Mouse (Mus musculus) Muller cell, postnatal 12 days (primary cell): Measurements from ENCODE around the gene Add1.

Source experiments
- DNase-seq: peaks from one replicate; pipeline ENCODE4 v3.0.0-alpha.2; 2015; ENCODE audit errors: inconsistent ontology term

The Add1 gene

DNA sequence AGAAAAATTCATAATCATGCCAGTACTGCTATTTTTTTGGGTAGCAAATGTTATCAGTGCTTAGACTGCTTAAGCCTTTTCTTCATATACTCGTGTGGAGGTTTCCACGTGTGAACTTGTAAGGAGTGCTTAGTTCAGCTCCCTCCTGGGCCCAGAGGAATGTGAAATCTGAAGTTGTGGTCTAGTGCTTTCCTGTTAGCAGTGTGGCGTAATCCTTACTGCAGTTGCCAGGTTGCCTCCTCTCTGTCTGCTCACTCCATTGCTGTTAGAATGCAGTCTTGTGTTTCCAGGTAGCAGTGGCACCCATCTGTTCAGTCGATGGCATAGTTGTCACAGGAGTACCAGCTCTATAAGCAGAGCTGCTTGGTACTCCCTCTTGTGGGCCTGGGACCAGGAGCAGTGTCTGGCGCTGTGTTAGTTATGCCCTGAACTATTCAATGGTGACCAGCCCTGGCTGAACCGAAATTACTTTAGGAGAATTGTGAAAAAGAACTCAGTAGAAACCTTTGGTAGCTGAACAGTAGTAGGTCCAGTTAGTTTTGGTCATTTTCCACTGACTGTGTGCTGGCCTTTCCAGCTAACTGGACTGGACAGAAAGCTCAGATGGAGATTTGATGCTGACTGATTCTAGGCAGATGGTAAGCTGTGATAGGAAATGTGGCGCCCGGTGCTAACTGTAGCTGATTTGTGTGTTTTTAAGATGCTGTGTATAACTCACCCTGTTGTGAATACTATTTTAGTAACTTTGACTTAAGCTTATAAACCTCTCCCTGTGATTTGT lies 33.8 kb downstream of the Add1 start:
- DNase-seq, result no peak

DNA sequence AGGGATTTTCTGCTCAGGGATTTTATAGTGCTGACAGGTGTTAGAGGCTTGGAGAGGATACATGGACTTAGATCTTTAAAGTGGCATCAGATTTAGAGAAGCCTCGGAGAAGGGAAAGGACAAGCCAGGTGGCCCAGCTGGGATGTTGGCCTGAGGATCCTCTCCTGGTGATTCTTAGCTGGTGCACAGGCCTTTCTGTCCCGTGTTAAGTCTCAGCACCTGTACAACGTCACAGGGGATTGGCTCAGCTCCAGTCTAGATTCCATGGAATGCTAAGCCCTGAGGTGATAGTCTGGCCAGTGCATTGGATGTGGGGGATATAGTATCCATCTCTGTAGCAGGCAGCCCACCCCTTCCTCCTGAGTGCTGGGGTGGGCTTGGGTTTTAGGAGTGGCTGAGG lies 34.8 kb downstream of the Add1 start:
- no peak for DNase-seq

DNA sequence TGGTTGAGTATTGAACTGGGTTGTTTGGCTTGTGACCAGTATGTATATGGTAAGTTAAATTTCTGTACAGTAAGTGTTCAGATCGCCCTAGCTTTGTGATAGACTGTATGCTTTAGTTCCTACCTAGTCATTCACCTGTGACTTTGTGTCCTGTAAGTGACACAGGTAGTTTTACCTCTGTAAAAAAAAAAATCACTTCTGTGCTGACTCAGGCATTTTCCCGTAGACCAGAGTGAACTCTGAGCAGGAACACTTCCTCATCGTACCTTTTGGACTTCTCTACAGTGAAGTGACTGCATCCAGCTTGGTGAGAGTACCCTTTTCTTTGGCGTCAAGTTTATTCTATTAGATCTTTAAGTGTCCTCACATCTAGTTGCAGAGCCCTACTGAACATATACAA lies 36.5 kb downstream of the Add1 start:
- no peak for DNase-seq

DNA sequence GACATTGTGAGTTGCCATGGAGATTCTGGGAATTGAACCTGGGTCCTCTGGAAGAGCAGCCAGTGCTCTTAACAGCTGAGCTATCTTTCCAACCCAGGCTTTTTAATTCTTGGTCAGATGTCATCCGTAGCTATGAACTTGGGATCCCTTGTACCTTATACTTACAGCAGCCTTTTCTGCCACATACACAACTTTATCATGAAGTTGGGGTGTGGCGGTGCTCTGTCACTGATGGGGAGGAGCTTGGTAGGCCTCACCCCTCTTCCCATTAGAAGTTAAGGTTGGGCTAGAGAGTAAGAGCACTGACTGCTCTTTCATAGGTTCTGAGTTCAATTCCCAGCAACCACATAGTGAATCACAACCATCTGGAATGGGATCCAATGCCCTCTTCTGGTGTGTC lies 59.5 kb downstream of the Add1 start:
- DNase-seq, result no peak

DNA sequence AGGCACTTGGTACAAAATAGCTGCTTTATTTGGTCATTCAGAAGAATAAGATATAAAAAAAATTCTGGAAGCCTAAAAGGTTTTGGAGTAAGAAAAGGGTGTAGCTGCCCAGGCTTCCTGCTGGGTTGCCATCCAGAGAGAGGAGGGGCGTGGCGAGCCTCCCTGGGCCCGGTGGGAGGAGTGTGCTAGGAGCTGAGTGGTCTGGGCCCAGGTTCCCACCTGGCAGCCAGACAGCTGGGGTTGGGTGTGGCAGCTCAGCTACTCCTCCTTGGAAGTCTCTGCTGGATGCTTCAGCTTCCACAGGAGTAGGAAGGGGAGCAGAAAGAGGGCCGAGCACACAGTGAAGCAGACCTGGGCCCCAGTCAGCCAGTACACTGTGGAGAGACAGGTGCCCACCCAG lies 60.2 kb downstream of the Add1 start:
- DNase-seq, result no peak

DNA sequence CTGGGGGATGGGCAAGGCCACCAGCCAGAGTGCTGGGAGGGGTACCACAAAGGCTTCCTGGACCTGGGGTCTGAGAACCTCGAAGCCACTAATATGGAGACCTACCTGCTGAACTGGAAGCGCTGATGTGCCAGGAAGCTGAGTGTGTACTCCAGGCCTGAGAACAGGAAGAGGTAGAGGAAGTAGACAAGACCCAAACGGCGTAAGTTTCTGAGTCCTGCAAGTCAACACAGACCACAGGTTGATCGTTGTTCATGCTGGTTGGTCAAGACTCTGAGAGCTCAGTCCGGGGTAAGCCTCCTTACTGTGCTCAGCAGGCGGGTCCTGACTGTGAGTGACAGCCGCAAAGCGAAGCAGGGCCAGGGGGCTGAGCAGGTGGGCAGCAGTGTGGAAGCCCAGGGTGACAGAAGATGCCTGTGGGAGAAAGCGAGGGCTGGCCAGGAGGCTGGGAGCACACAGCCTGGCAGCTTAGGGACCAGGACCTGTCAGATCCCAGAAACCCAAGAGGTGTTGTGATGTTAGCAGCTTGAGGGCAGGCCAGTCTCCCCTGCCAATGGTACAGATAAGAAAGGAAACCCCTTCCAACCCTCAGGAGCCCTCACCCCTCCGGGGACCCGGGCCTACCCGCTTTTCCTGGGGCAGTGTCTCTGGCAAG lies 61.4 kb downstream of the Add1 start:
- DNase-seq, result no peak

DNA sequence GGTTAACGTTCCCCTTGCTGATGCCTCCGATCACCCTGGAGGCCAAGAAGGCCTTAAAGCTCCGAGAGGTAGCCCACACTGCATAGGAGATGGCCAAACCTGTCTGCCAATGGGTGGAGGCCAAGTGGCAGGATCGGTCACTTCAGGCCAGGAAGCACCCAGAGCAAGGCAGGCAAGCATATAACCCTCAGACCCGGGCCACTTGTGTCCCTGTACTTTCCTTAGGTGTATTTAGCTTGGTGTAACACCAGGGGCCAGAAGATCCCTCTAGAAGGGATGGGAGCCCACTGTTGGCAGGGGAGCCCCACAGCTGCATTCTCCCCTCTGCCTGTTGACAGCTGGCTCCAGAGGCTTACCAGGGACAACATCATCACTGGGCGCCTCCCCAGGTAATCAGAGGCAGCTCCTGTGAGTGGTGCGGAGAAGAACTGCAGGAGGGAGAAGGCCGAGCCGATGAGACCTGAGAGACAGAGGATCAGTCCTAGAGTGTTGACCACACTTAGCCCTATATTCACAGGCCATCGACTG lies 62.3 kb downstream of the Add1 start:
- no peak for DNase-seq

DNA sequence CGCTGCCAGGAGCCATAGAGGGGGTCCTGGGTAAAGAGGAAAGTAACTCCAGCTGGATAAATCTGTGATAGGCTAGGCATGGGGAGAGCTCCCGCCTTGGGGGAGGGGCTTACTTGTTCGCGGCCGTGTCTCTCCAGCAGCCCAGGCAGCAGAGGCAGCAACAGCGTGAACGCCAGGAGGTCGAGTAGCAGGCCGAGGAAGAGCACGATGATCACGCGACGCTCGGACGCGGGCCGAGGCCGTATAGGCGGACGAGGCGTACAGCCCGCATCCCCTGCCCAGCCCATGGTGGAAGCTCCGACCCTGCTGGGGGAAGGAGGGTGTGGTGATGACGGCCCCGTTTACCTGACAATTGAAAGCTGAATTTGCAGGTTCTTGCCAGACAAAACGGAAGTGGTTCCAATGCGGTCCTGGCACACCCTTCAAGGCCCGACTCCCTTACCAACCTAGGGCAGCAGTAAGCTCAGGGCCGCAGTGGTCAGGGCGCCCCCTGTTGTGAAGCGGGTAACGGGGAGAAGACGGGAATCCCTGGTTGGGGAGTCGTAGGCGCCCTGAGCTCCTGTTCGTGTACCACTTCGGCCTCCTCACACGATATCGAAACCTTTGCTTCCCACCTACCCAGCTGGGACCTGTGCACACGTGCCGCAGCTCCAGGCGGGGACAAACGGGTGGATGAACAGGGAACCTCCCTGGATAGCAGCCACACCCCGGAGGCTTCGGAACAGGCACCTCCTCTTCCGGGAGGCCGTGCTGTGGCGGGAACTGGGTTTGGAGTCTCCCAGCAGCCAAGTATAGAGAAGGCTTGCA lies 63.2 kb downstream of the Add1 start, which contains the start of gene Mfsd10:
Mfsd10 (minus strand) TSS at position 732 of the 807 bp plus-strand sequence.
- DNase-seq, result peak; percentile 86

DNA sequence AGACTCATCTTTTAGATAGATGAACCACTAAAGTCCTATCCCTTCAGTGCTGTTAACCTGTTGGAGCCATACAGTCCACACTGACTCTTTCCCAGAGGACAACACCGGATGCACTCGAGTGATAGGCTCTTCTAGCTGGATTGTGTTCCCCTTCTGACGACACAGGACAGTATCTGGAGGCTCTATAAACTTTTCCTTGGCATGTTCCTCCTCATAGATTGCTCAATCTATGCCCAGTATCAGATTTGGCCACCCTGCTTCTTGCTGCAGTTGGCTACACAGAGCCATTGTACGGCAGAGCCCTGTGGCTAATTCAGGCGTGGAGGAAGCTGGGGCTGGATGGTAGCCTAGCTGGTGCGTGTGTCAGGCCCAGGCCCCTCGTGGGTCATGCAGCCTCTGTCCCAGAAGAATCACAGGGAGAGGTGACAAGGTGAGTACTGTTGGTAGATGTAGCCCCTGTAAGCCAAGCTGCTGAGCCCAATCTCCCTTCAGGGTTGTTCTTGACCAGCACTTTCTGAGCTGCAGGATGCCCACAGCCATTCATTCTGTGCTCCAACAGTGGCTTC lies 64.2 kb downstream of the Add1 start:
- no peak for DNase-seq

DNA sequence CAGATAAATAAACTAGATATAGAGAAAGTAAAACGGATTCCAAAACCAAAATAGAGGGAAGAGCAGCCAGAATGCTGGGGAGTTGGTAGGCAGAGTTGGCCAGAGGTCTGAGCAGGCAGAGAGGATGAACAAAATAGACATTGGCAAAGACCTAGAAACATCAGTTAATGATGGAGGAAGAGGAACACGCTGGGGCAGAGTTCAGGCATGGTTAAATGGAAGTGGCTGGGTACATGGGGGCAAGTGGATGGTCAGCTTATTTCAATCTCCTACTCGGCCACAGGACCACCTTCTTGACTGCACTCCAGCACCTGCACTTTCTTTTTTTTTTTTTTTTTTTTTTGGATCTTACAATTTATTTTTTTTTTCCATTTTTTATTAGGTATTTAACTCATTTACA lies 68.5 kb downstream of the Add1 start:
- DNase-seq, result no peak

DNA sequence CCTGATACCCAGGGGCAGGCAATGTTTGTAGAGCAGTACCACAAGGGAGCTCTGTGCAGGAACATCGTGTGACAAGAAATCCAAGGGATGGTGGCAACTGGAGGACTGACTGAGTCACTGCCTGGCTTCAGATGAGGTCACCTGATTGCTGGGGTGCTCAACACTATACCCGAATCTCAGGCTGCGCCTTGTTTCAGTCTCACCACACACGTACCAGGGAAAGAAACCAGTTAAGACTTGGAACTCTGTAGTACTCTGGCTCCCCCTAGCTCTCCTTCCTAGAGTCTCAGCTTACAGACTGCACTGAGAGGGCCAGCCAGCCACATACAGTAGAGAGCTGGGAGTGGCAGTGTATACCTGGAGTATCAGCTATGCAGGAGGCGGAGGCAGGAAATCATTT lies 69.5 kb downstream of the Add1 start:
- peak; percentile 45 for DNase-seq

DNA sequence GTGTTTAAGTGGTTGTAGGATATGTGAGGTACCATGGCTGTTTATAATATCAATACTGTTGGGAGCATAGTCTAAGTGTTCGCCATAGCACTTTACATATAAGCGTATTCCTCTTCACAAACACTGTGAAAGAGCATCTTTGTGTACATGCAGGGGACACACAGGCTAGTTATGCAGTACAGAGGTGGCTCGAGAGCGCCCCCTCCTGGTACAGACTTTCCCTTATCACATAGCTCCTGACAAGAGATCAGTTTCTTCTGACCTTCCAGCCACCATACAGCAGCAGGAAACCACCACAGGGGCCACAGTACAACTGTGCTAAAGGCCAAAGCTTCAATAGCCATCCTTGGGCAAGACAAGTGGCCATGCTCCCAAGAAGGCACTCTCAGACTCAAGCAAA lies 74.1 kb downstream of the Add1 start:
- DNase-seq, result peak; percentile 46

DNA sequence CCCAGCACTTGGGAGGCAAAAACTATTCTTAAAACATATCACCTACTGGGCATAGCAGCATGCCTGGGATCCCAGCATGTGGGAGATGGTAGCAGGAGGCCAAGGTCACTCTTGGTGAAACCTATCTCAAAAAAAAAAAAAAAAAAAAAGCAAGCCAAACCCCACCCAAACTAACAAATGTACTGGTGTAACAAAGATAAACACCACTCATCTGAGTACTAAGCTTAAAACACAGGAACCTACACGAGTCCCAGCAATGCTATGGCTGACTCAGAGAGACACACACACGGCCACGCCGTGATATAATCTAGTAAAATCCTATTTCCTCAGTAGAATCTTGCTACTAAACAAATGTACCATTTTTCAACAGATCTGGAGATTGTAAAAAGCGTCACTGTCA lies 79.5 kb downstream of the Add1 start:
- no peak for DNase-seq

DNA sequence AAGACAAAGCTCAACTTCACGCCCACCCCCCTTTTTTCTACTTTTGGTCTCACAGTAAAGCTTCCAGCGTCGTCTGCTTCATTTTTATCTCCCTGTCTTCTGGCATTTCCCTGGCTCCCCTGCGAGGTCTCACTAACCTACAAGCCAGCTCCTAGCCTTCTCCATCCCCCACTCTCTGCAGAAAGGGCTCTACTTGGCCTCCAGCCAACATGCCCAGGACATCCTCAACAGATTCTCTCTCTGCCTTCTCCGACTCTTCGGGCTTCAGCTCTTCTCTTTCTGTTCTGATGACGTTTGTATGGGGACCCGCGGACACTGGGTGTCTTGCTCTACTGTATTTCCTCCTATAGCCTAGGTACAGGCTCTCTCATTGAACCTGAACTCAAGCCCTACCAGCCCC lies 81.4 kb downstream of the Add1 start:
- DNase-seq, result no peak

DNA sequence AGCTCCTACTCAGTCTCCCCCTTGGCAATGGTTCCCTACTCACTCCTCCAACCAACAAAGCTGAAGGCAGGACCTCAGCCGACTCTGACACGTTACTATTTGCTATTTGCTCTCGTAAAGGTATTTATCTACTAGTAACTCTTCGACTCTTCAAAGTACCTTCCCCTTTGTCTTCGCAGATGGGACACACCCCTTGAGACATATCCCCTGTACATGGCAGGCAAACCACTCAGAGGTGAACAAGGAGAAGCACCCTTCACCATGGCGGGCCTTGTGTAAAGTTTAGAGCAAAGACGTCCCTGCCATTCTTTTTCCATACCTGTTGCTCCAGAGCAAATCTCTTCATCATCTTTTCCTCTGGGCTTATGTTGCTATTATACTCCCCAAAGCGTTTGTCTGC lies 84.1 kb downstream of the Add1 start:
- no peak for DNase-seq

DNA sequence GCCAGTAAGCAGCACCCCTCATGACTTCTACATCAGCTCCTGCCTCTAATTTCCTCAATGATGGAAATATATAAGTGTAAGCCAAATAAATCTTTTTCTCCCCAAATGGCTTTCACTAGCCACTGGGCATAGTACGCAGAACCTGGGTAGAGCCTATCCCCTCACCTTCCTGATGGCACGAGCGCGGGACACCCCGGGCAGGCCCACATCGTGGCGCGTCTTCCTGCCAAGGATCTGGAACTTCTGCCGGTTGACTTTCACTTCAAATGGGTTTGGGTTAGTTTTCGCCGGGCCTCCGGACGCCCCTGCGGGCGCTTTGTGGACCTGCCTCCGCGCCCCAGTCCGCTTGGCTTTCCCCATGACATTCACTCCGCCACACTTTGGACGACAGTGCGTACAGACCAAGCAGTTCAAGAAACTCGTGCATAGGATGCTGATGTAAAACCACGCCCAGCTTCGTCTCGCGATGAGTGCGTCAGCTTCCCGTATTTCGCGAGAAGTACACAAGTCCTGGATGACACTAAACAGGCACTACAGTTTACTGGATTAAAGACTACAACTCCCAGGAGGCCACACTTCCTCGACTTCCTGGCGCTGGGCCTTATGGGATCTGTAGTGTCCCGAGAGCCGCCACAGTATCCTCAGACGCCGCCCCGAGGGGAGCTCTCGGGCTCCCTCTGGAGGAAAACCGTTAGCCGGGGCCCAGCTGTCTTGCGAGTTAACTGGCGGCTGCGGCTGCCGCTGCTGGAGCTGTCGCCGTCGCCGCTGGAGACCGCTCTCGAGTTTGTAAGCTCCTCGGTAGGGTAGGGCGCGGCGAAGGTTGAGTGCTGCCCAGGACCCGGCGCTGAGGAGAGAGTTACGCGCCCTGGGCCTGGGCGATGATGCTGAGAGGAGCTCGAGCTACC lies 86.5 kb downstream of the Add1 start, which contains the start of the genes Nop14 and Grk4:
Nop14 (minus strand) TSS at position 463 of the 905 bp plus-strand sequence.
Grk4 (plus strand) TSS at position 694 of the 905 bp plus-strand sequence.
- DNase-seq, result peak; percentile 100

DNA sequence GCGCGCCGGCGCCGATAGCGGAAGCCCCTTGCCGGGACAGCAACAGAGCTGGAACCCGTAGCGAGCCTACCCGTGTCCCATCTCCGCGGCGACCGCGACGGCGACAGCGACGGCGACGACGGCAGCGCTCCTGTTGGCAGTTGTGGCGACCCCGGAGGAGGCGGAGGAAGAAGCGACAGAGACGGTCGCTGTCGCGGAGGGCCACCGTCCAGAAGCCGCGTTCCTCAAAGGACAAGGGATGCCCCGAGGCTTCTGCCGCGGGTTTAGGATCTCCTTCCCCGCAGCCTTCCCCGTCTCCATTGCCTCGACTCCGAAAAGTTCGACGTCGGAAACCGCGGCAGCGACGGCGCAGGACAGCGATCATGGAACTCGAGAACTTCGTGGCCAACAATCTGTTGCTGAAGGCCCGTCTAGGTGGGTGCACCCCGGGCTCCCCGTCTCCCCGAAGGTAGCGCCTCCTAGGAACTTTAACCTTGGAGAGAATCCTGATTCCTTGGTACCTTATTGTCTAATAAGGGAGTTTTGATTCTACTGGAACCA lies 87.2 kb downstream of the Add1 start:
- DNase-seq, result no peak

DNA sequence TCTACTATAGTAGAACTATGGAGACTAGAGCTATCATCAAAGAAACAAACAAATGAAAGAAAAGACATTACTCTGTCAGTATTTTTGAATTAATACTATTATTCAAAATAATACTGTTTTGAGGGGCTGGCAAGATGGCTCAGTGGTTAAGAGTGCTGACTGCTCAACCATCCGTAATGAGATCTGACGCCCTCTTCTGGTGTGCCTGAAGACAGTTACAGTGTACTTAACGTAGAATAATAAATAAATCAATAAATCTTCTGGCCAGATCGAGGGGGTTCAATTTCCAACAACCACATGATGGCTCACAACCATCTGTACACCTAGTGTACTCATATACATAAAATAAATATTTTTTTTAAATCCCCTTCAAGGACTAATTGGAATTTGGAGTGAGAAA lies 88.4 kb downstream of the Add1 start:
- no peak for DNase-seq

DNA sequence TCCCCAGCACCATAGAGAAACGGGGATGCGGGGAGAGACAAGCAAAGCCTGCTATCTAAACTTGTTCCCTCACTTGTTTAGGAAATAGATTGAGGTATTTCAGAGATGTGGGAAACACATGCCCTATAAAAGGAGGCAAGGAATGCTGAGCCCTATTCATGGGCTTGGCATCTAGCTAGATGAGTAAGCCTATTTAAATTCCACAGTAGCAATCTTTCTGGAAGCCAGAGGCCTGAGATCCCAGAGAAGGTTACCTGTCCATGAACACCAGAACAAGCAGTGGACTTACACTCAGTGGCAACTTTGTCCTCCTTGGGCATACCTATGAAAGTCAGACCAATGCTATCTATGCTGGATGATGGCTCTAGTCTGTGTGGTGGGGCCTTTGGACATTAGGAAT lies 89.8 kb downstream of the Add1 start:
- DNase-seq, result peak; percentile 78

DNA sequence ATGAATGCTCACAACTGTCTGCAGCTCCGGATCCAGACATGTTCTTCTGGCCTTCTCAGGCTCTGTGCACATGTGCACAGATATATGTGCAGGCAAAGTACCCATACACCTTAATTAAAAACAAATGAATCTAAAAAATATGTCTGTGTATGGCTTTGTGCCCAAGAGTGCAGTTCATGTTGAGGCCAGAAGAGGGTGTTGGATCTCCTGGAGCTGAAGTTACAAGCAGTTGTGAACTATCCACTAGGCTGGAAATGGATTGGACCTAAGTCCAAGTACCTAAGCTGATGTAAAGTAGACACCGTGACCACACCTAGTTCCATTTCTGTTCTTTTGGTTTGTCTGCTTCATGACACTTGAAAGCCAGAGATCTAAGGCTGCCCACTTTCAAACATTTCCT lies 96.0 kb downstream of the Add1 start:
- peak; percentile 6 for DNase-seq

DNA sequence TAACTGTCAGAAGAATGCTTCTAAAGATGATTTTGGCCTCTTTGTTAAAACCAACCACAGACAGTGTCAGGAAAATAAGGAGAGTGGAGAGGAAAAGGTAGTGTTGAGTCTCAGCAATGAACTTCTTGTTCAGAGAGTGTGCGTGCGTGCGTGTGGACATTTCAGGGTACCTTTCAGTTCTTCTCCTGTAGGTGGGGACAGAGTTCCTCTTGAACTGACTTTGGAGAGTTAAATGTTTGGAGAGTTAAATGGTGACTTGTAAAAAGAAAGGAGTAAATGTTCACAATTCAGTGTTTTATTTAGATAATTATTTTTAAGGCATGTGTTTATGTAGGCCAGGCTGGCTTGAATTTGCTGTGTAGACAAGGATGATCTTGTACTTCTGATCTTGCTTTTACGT lies 96.8 kb downstream of the Add1 start:
- DNase-seq, result no peak
